Mouse (Mus musculus) myocyte (in vitro differentiated cells): ENCODE measurements around the gene Ncs1. TPM values are rescaled to one million over a fixed set of nuclear protein-coding genes. Genes with fewer than 3 reads are reported as not detected.

ENCODE experiments used
- H3K27me3 ChIP-seq: one replicate; pipeline ENCODE4 v1.6.1; 2011; ENCODE audit not compliant: control insufficient read depth, insufficient read depth, insufficient read length
- H3K36me3 ChIP-seq: one replicate; pipeline ENCODE4 v1.6.1; 2011; ENCODE audit not compliant: control insufficient read depth, insufficient read depth
- H3K4me2 ChIP-seq: one replicate; pipeline ENCODE4 v1.6.1; 2011; ENCODE audit warnings: low read depth, control low read depth
- H3K4me3 ChIP-seq: one replicate; pipeline ENCODE4 v1.5.1; 2011; ENCODE audit warnings: mild to moderate bottlenecking, control low read depth, moderate library complexity
- H3K79me2 ChIP-seq: one replicate; pipeline ENCODE4 v1.6.1; 2011; ENCODE audit not compliant: control insufficient read depth, insufficient read depth
- H3ac ChIP-seq: one replicate; pipeline ENCODE4 v1.6.1; 2011; ENCODE audit not compliant: control insufficient read depth, insufficient read length
- CEBPB ChIP-seq: IDR thresholded peaks from 2 replicates; pipeline ENCODE4 v1.6.1; 2011; ENCODE audit warnings: mild to moderate bottlenecking, moderate library complexity; ENCODE audit not compliant: poor library complexity, insufficient read depth, severe bottlenecking
- E2F4 ChIP-seq: IDR thresholded peaks from one replicate; pipeline ENCODE4 v1.6.1; 2011; ENCODE audit warnings: mild to moderate bottlenecking, control low read depth, moderate library complexity; ENCODE audit not compliant: insufficient read depth
- MAX ChIP-seq: IDR thresholded peaks from one replicate; pipeline ENCODE4 v1.6.1; 2011; ENCODE audit warnings: low read depth, mild to moderate bottlenecking, control low read depth
- MYOD1 ChIP-seq, 3 experiments: IDR thresholded peaks; one replicate each; pipeline ENCODE4 v1.6.1; 2011; ENCODE audit warnings: control low read depth in 2 of 3, low read depth in 2 of 3, mild to moderate bottlenecking in 2 of 3, moderate library complexity in 1 of 3; ENCODE audit not compliant: insufficient read length in 2 of 3, control insufficient read depth in 1 of 3
- MYOG ChIP-seq, 3 experiments: IDR thresholded peaks; one replicate each; pipeline ENCODE4 v1.6.1; 2011; ENCODE audit warnings: control low read depth in 2 of 3, low read depth in 2 of 3, mild to moderate bottlenecking in 2 of 3; ENCODE audit not compliant: insufficient read length in 2 of 3, control insufficient read depth in 1 of 3, insufficient read depth in 1 of 3
- POLR2A ChIP-seq: IDR thresholded peaks from one replicate; pipeline ENCODE4 v1.6.1; 2011; ENCODE audit warnings: low read depth, mild to moderate bottlenecking, control low read depth, moderate library complexity; ENCODE audit not compliant: insufficient read length
- POLR2AphosphoS2 ChIP-seq: IDR thresholded peaks from one replicate; pipeline ENCODE4 v1.6.1; 2011; ENCODE audit warnings: low read depth, control low read depth; ENCODE audit not compliant: insufficient read length
- REST ChIP-seq: IDR thresholded peaks from one replicate; pipeline ENCODE4 v1.6.1; 2011; ENCODE audit warnings: mild to moderate bottlenecking, control low read depth, moderate library complexity; ENCODE audit not compliant: insufficient read depth, insufficient read length
- SRF ChIP-seq: IDR thresholded peaks from one replicate; pipeline ENCODE4 v1.6.1; 2011; ENCODE audit warnings: low read depth; ENCODE audit not compliant: control insufficient read depth, insufficient read length
- TCF12 ChIP-seq: IDR thresholded peaks from one replicate; pipeline ENCODE4 v1.6.1; 2011; ENCODE audit warnings: mild to moderate bottlenecking, control low read depth; ENCODE audit not compliant: poor library complexity, insufficient read depth, severe bottlenecking
- TCF3 ChIP-seq: IDR thresholded peaks from one replicate; pipeline ENCODE4 v1.6.1; 2011; ENCODE audit warnings: low read depth, control low read depth; ENCODE audit not compliant: insufficient read length
- USF1 ChIP-seq: IDR thresholded peaks from one replicate; pipeline ENCODE4 v1.6.1; 2011; ENCODE audit warnings: low read depth, mild to moderate bottlenecking, control low read depth, moderate library complexity
- polyA plus RNA-seq: library from polyadenylated mRNA; unstranded; fragments of >200 nt; fragmentation: generic; extraction: Trizol; gene quantifications from one replicate; pipeline ENCODE4 v1.2.1, GENCODE M21; 2012; ENCODE audit warnings: missing spikeins

Ncs1 gene
- polyA plus RNA-seq, 1 experiment: 36.1 TPM

GRCm38 (mm10) chr2:31314007-31314465 is 68.4 kb downstream of the Ncs1 start, which contains the start of gene Hmcn2:
Hmcn2 (plus strand) TSS chr2:31314415.
- no peak within 1 kb of the TSS for H3K4me2 ChIP-seq
- H3K79me2 ChIP-seq: no peaks in the 10 kb centered on the region
- H3K4me3 ChIP-seq: no peak within 1 kb of the TSS
- TF ChIP-seq TCF12: no peak
- TF ChIP-seq SRF: no peak
- no peak for TF ChIP-seq POLR2AphosphoS2
- no peak for TF ChIP-seq TCF3
- no peak for TF ChIP-seq USF1
- TF ChIP-seq MAX: no peak
- TF ChIP-seq CEBPB: no peak
- no peak for TF ChIP-seq E2F4
- no peak for TF ChIP-seq REST
- TF ChIP-seq POLR2A: no peak
- TF ChIP-seq MYOG (IDR thresholded peaks at IDR 0.05; ENCODE audit: control insufficient read depth in 1 of 3, insufficient read depth in 1 of 3, insufficient read length in 2 of 3, low read depth in 2 of 3): no peak
- TF ChIP-seq MYOD1 (IDR thresholded peaks at IDR 0.05; ENCODE audit: control insufficient read depth in 1 of 3, insufficient read length in 2 of 3, low read depth in 2 of 3): no peak
- H3K36me3 ChIP-seq: no peaks in the 10 kb centered on the region
- peaks cover 92% of the 10 kb centered on the region for H3K27me3 ChIP-seq
- no peak within 1 kb of the TSS for H3ac ChIP-seq

- no peaks in the 10 kb centered on the region for H3K36me3 ChIP-seq
- no peaks in the 10 kb centered on the region for H3K79me2 ChIP-seq
- H3K4me3 ChIP-seq: no peak overlapping the region
- H3K27me3 ChIP-seq: peaks cover 71% of the 10 kb centered on the region
- TF ChIP-seq E2F4 (no peak), SRF (peak; percentile 70)
- H3K4me2 ChIP-seq: no peak overlapping the region
- H3ac ChIP-seq: no peak overlapping the region
Measured at GRCm38 (mm10) chr2:31318162-31318561, 72.5 kb downstream of the Ncs1 start.

GRCm38 (mm10) chr2:31319200-31319599 is 73.6 kb downstream of the Ncs1 start:
- peaks cover 70% of the 10 kb centered on the region for H3K27me3 ChIP-seq
- no peak for TF ChIP-seq E2F4
- TF ChIP-seq USF1: no peak
- TF ChIP-seq REST: no peak
- no peak for TF ChIP-seq TCF12
- TF ChIP-seq POLR2AphosphoS2: no peak
- TF ChIP-seq MYOD1 (IDR thresholded peaks at IDR 0.05; ENCODE audit: control insufficient read depth in 1 of 3, insufficient read length in 2 of 3, low read depth in 2 of 3): no peak
- no peak for TF ChIP-seq CEBPB
- no peak for TF ChIP-seq MYOG (IDR thresholded peaks at IDR 0.05; ENCODE audit: control insufficient read depth in 1 of 3, insufficient read depth in 1 of 3, insufficient read length in 2 of 3, low read depth in 2 of 3)
- no peak for TF ChIP-seq POLR2A
- TF ChIP-seq SRF: no peak
- no peak for TF ChIP-seq TCF3
- no peak for TF ChIP-seq MAX
- H3ac ChIP-seq: no peak overlapping the region
- no peak overlapping the region for H3K4me2 ChIP-seq
- no peak overlapping the region for H3K4me3 ChIP-seq
- no peaks in the 10 kb centered on the region for H3K36me3 ChIP-seq
- H3K79me2 ChIP-seq: no peaks in the 10 kb centered on the region

- Histone ChIP-seq H3K27me3 (peaks cover 34% of the 10 kb centered on the region), H3K36me3 (no peaks in the 10 kb centered on the region), H3K4me2 (no peak overlapping the region), H3ac (no peak overlapping the region), H3K4me3 (no peak overlapping the region), H3K79me2 (no peaks in the 10 kb centered on the region)
- TF ChIP-seq MYOG (IDR thresholded peaks at IDR 0.05; ENCODE audit: control insufficient read depth in 1 of 3, insufficient read depth in 1 of 3, insufficient read length in 2 of 3, low read depth in 2 of 3): no peak
- no peak for TF ChIP-seq TCF3
- no peak for TF ChIP-seq USF1
- TF ChIP-seq SRF: no peak
- TF ChIP-seq POLR2AphosphoS2: no peak
- TF ChIP-seq REST: no peak
- no peak for TF ChIP-seq MAX
- TF ChIP-seq MYOD1 (IDR thresholded peaks at IDR 0.05; ENCODE audit: control insufficient read depth in 1 of 3, insufficient read length in 2 of 3, low read depth in 2 of 3): no peak
- TF ChIP-seq POLR2A: no peak
- TF ChIP-seq CEBPB: no peak
- no peak for TF ChIP-seq TCF12
- TF ChIP-seq E2F4: no peak
Measured at GRCm38 (mm10) chr2:31327186-31327585, 81.6 kb downstream of the Ncs1 start.

GRCm38 (mm10) chr2:31337706-31338330 is 92.2 kb downstream of the Ncs1 start:
- Histone ChIP-seq H3K4me3 (no peak overlapping the region), H3K4me2 (no peak overlapping the region), H3ac (no peak overlapping the region), H3K79me2 (no peaks in the 10 kb centered on the region), H3K36me3 (no peaks in the 10 kb centered on the region), H3K27me3 (peaks cover 80% of the 10 kb centered on the region)
- no peak for TF ChIP-seq USF1
- TF ChIP-seq REST: no peak
- TF ChIP-seq POLR2AphosphoS2: no peak
